Mouse (Mus musculus): ENCODE results near the gene Dclk3. TPM values are rescaled to one million over a fixed set of nuclear protein-coding genes. Genes with fewer than 3 reads are reported as not detected.
A peak's percentile ranks its signal among the peaks of the same experiment; 100 is the strongest.

Dclk3 gene
- polyA plus RNA-seq, 1 experiment = 4.2 TPM

GRCm38 (mm10) chr9:111408427-111408826, 30.5 kb upstream of the Dclk3 start:
- no peak for TF ChIP-seq CTCF (IDR thresholded peaks at IDR 0.05; ENCODE audit: borderline replicate concordance, extremely low read depth, insufficient read depth, insufficient read length)
- peak; percentile 30 for DNase-seq (ENCODE audit: low read depth)

DNA sequence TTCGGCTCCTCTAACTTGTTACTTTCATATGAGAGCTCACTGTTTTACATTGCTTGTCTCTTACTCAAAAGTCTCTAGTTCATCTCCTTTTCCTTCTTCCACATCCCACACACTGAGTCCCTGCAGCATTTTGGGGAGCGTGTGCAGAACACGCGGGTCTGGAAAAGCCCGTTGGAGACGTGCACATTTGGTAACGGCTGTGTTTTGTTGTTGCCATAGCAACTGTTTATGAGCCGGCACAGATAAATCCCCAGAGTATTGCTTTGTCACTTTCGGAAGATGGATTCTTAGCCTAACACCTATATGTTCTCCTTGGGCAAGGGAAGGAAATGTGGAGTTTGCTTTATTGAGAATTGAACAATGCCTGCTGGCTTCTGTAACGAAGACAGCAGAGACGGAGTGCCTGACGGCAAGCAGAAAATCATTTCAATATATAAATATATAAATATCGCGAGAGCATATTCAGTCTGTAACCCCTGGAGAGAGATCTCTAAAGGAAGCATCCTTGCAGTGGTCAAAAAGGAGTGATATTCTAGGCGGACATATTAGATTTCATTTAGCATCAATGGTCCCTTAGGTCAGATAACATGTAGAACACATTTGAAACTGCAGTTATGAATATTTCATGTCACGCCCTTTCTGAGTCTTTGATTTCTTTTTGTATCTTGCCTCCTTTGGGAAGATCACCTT, 26.3 kb upstream of the Dclk3 start:
- DNase-seq (ENCODE audit: low read depth) = peak; percentile 84
- no peak for TF ChIP-seq CTCF (IDR thresholded peaks at IDR 0.05; ENCODE audit: borderline replicate concordance, extremely low read depth, insufficient read depth, insufficient read length)
- no peak for TF ChIP-seq POLR2A (IDR thresholded peaks at IDR 0.05; ENCODE audit: borderline replicate concordance, extremely low read depth, insufficient read depth, insufficient read length, poor library complexity, severe bottlenecking)

- TF ChIP-seq POLR2A (IDR thresholded peaks at IDR 0.05; ENCODE audit: borderline replicate concordance, extremely low read depth, insufficient read depth, insufficient read length, poor library complexity, severe bottlenecking) = no peak
- no peak for TF ChIP-seq CTCF (IDR thresholded peaks at IDR 0.05; ENCODE audit: borderline replicate concordance, extremely low read depth, insufficient read depth, insufficient read length)
- no peak for DNase-seq (ENCODE audit: low read depth)
Observed at GRCm38 (mm10) chr9:111421862-111422261, 17.0 kb upstream of the Dclk3 start.

GRCm38 (mm10) chr9:111422567-111422966, 16.3 kb upstream of the Dclk3 start:
- no peak for TF ChIP-seq CTCF (IDR thresholded peaks at IDR 0.05; ENCODE audit: borderline replicate concordance, extremely low read depth, insufficient read depth, insufficient read length)
- TF ChIP-seq POLR2A (IDR thresholded peaks at IDR 0.05; ENCODE audit: borderline replicate concordance, extremely low read depth, insufficient read depth, insufficient read length, poor library complexity, severe bottlenecking) = no peak

DNA sequence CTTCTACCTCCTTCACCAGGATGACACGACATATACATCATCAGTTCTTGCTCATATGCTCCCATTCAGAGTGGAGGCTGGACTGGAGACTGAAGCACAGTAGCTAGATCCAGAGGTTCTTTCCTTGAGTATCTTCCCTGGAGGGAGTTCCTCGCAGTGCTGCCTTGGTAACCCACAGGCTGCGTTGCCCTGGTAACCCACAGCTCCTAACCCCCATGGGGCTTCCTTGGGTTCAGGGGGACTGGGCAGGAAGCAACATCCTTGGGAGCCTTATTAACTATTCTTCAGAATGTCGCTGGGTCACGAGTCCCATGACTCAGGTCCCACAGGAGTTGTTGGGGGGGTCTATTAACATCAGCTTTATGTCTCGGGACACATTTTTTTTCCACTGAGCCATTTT, 13.8 kb upstream of the Dclk3 start:
- DNase-seq (ENCODE audit: low read depth) = peak; percentile 34

More at GRCm38 (mm10) chr9:111422567-111422966, 16.3 kb upstream of the Dclk3 start:
- no peak for DNase-seq (ENCODE audit: low read depth)

DNA sequence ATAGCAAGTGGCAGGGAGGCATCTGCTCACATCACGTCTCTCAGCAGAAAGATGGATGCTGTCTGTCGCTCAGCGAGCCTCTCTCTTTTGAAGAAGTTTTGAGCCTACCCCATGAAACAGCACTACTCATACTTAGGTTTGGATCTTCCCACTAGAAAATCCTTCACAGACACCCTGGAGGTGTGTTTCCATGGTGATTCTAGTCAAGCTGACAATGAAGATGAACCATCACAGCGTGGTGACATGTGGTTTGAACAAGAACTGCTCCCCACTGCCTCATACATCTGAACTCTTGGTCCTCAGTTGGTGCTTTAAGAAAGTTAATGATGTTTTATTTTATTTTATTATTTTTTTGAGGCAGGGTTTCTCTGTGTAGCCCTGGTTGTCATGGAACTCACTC, 12.9 kb upstream of the Dclk3 start:
- peak; percentile 42 for DNase-seq (ENCODE audit: low read depth)
- no peak for TF ChIP-seq POLR2A (IDR thresholded peaks at IDR 0.05; ENCODE audit: borderline replicate concordance, extremely low read depth, insufficient read depth, insufficient read length, poor library complexity, severe bottlenecking)
- no peak for TF ChIP-seq CTCF (IDR thresholded peaks at IDR 0.05; ENCODE audit: borderline replicate concordance, extremely low read depth, insufficient read depth, insufficient read length)

More for the DNA sequence above, 13.8 kb upstream of the Dclk3 start:
- TF ChIP-seq CTCF (IDR thresholded peaks at IDR 0.05; ENCODE audit: borderline replicate concordance, extremely low read depth, insufficient read depth, insufficient read length) (no peak), POLR2A (IDR thresholded peaks at IDR 0.05; ENCODE audit: borderline replicate concordance, extremely low read depth, insufficient read depth, insufficient read length, poor library complexity, severe bottlenecking) (no peak)

- TF ChIP-seq POLR2A (IDR thresholded peaks at IDR 0.05; ENCODE audit: borderline replicate concordance, extremely low read depth, insufficient read depth, insufficient read length, poor library complexity, severe bottlenecking) (no peak), CTCF (IDR thresholded peaks at IDR 0.05; ENCODE audit: borderline replicate concordance, extremely low read depth, insufficient read depth, insufficient read length) (peak; percentile 36; the same call in 1 of the 2 replicates)
- peak; percentile 28 for DNase-seq (ENCODE audit: low read depth)
Observed at GRCm38 (mm10) chr9:111427891-111428555, 10.9 kb upstream of the Dclk3 start.

GRCm38 (mm10) chr9:111428698-111429362, 10.1 kb upstream of the Dclk3 start:
- TF ChIP-seq POLR2A (IDR thresholded peaks at IDR 0.05; ENCODE audit: borderline replicate concordance, extremely low read depth, insufficient read depth, insufficient read length, poor library complexity, severe bottlenecking) (no peak), CTCF (IDR thresholded peaks at IDR 0.05; ENCODE audit: borderline replicate concordance, extremely low read depth, insufficient read depth, insufficient read length) (no peak)
- DNase-seq (ENCODE audit: low read depth) = no peak

GRCm38 (mm10) chr9:111429363-111429750, 9.5 kb upstream of the Dclk3 start:
- TF ChIP-seq POLR2A (IDR thresholded peaks at IDR 0.05; ENCODE audit: borderline replicate concordance, extremely low read depth, insufficient read depth, insufficient read length, poor library complexity, severe bottlenecking) = no peak
- no peak for TF ChIP-seq CTCF (IDR thresholded peaks at IDR 0.05; ENCODE audit: borderline replicate concordance, extremely low read depth, insufficient read depth, insufficient read length)
- DNase-seq (ENCODE audit: low read depth) = no peak

- TF ChIP-seq POLR2A (IDR thresholded peaks at IDR 0.05; ENCODE audit: borderline replicate concordance, extremely low read depth, insufficient read depth, insufficient read length, poor library complexity, severe bottlenecking) (no peak), CTCF (IDR thresholded peaks at IDR 0.05; ENCODE audit: borderline replicate concordance, extremely low read depth, insufficient read depth, insufficient read length) (no peak)
- no peak for DNase-seq (ENCODE audit: low read depth)
Observed at GRCm38 (mm10) chr9:111435429-111435828, 3.5 kb upstream of the Dclk3 start.

DNA sequence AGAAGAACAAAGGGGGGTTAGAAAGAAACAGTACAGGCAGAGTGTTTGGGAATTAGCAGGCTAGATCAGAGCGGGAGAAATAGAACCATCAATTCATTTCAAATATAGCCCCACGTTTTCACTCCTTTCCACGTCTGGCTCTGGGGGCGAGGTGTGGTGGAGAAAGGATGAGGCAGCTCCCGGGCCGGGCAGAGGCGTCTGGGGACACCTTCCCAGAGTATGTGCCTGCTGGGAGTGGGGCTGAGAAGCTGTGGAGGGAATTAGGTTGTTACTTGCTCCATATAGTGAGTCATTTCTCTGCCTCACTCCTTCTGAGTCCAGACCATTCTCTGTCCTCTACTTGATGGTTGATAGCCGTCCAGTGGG, 938 bp downstream of the Dclk3 start:
- TF ChIP-seq POLR2A (IDR thresholded peaks at IDR 0.05; ENCODE audit: borderline replicate concordance, extremely low read depth, insufficient read depth, insufficient read length, poor library complexity, severe bottlenecking) (no peak), CTCF (IDR thresholded peaks at IDR 0.05; ENCODE audit: borderline replicate concordance, extremely low read depth, insufficient read depth, insufficient read length) (no peak)
- no peak for DNase-seq (ENCODE audit: low read depth)

Data from brain, embryonic 14.5 days (tissue).